Mouse (Mus musculus): ENCODE results near the gene Cep295. TPM values are rescaled to one million over a fixed set of nuclear protein-coding genes. Genes with fewer than 3 reads are reported as not detected.

The Cep295 gene
- 15.7 and 16.2 TPM in 2 replicates for polyA plus RNA-seq (2014; fragmentation: Nextera tagmentation; extraction: Ambion mirVana)

- peak; percentile 99 for ATAC-seq (ENCODE audit: low FRiP score, low TSS enrichment)
- peak within 1 kb of the TSS; percentile 86 for H3K27ac ChIP-seq (replicated peaks; ENCODE audit: low read depth, low read length)
These were observed at the start of gene Cep295 for GRCm38 (mm10) chr9:15357484-15358275. Gene Cep295 (minus strand): TSS chr9:15357788.

GRCm38 (mm10) chr9:15397591-15397990 is 40.0 kb upstream of the Cep295 start:
- ATAC-seq (ENCODE audit: low FRiP score, low TSS enrichment) = no peak
- Histone ChIP-seq H3K9ac (replicated peaks; ENCODE audit: low read length) (no peak overlapping the region), H3K4me2 (ENCODE audit: low read length) (no peak overlapping the region), H3K4me1 (ENCODE audit: control insufficient read depth, insufficient read depth, low read length) (no peaks in the 10 kb centered on the region), H3K9me3 (ENCODE audit: control insufficient read depth, low read length) (no peaks in the 10 kb centered on the region), H3K27me3 (ENCODE audit: control insufficient read depth, insufficient read depth, low read length) (no peaks in the 10 kb centered on the region), H3K27ac (replicated peaks; ENCODE audit: low read depth, low read length) (no peak overlapping the region), H3K4me3 (replicated peaks; ENCODE audit: low read depth, low read length) (no peak overlapping the region), H3K36me3 (ENCODE audit: control insufficient read depth, insufficient read depth, low read length) (no peaks in the 10 kb centered on the region)
- DNase-seq = no peak
- WGBS = 49% methylated on average over 4 of the region's 4 CpGs

More at GRCm38 (mm10) chr9:15357484-15358275, at the start of gene Cep295:
- H3K9me3 ChIP-seq (ENCODE audit: control insufficient read depth, low read length) = no peaks in the 10 kb centered on the region
- H3K4me3 ChIP-seq (replicated peaks; ENCODE audit: low read depth, low read length) = peak within 1 kb of the TSS; percentile 77
- DNase-seq = peak; percentile 98
- H3K4me2 ChIP-seq (ENCODE audit: low read length) = peak within 1 kb of the TSS; percentile 76
- H3K4me1 ChIP-seq (ENCODE audit: control insufficient read depth, insufficient read depth, low read length) = peaks cover 10% of the 10 kb centered on the region
- H3K36me3 ChIP-seq (ENCODE audit: control insufficient read depth, insufficient read depth, low read length) = no peaks in the 10 kb centered on the region
- 3% methylated on average over 60 of the region's 60 CpGs for WGBS
- no peaks in the 10 kb centered on the region for H3K27me3 ChIP-seq (ENCODE audit: control insufficient read depth, insufficient read depth, low read length)
- H3K9ac ChIP-seq (replicated peaks; ENCODE audit: low read length) = peak within 1 kb of the TSS; percentile 73

- H3K36me3 ChIP-seq (ENCODE audit: control insufficient read depth, insufficient read depth, low read length) = no peaks in the 10 kb centered on the region
- no peaks in the 10 kb centered on the region for H3K9me3 ChIP-seq (ENCODE audit: control insufficient read depth, low read length)
- WGBS = 83% methylated on average over 1 of the region's 1 CpGs
- no peaks in the 10 kb centered on the region for H3K27me3 ChIP-seq (ENCODE audit: control insufficient read depth, insufficient read depth, low read length)
- H3K9ac ChIP-seq (replicated peaks; ENCODE audit: low read length) = no peak overlapping the region
- H3K27ac ChIP-seq (replicated peaks; ENCODE audit: low read depth, low read length) = no peak overlapping the region
- no peak overlapping the region for H3K4me3 ChIP-seq (replicated peaks; ENCODE audit: low read depth, low read length)
- H3K4me2 ChIP-seq (ENCODE audit: low read length) = no peak overlapping the region
- ATAC-seq (ENCODE audit: low FRiP score, low TSS enrichment) (no peak), DNase-seq (no peak)
- no peaks in the 10 kb centered on the region for H3K4me1 ChIP-seq (ENCODE audit: control insufficient read depth, insufficient read depth, low read length)
These were observed 37.9 kb upstream of the Cep295 start for GRCm38 (mm10) chr9:15395353-15395942.

DNA sequence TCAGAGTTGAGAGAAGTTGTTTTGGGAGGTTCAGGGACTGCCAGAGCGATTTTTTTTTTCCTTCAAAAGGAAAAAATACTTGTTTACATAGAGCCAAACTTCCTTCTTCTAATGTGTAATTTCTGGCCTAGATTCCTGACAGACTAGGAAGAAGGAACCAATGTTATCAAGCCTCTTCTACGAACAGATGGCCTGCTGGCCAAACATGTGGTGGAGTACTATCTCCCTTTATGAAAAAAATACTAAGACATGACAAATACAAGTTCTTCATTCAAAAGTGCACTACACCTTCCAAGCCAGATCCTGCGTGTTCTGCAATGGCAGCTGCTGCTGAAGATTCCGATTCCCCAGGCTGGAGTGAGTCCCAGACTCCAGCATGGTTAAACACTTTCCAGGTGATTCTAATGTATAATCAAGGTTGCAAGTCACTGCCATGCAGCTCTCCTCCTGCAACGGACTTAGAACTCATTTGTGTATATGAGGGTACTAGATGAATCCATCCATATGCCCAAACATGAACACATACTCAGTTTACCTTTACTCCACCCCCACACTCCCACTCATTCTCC is 29.6 kb upstream of the Cep295 start:
- H3K27ac ChIP-seq (replicated peaks; ENCODE audit: low read depth, low read length) = no peak overlapping the region
- no peaks in the 10 kb centered on the region for H3K36me3 ChIP-seq (ENCODE audit: control insufficient read depth, insufficient read depth, low read length)
- ATAC-seq (ENCODE audit: low FRiP score, low TSS enrichment) (no peak), DNase-seq (no peak)
- H3K9ac ChIP-seq (replicated peaks; ENCODE audit: low read length) = no peak overlapping the region
- H3K4me2 ChIP-seq (ENCODE audit: low read length) = no peak overlapping the region
- no peaks in the 10 kb centered on the region for H3K4me1 ChIP-seq (ENCODE audit: control insufficient read depth, insufficient read depth, low read length)
- WGBS = 85% methylated on average over 5 of the region's 5 CpGs
- H3K4me3 ChIP-seq (replicated peaks; ENCODE audit: low read depth, low read length) = no peak overlapping the region
- H3K27me3 ChIP-seq (ENCODE audit: control insufficient read depth, insufficient read depth, low read length) = no peaks in the 10 kb centered on the region
- no peaks in the 10 kb centered on the region for H3K9me3 ChIP-seq (ENCODE audit: control insufficient read depth, low read length)

DNA sequence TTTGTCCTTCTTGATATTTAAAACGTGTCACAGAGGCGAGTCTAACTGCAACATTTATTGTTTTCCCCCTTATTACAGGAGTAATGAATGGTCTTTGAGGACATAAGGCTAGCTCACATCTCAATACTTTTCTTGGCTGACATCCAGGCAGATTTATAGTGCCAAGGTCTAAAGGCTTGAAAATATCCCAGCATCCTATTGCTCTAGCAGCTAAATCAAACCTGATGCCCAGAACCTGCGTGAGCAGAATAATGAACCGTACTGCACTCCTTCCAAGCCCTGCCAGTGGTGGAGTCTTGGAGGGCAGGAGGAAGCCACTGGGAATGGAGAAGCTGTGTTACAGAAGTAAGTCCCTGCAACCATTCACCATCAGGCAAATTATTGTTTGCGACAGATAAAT is 26.7 kb upstream of the Cep295 start:
- H3K27ac ChIP-seq (replicated peaks; ENCODE audit: low read depth, low read length) = no peak overlapping the region
- H3K36me3 ChIP-seq (ENCODE audit: control insufficient read depth, insufficient read depth, low read length) = no peaks in the 10 kb centered on the region
- ATAC-seq (ENCODE audit: low FRiP score, low TSS enrichment) (no peak), DNase-seq (peak; percentile 2)
- H3K4me2 ChIP-seq (ENCODE audit: low read length) = no peak overlapping the region
- no peaks in the 10 kb centered on the region for H3K9me3 ChIP-seq (ENCODE audit: control insufficient read depth, low read length)
- 90% methylated on average over 5 of the region's 5 CpGs for WGBS
- no peaks in the 10 kb centered on the region for H3K4me1 ChIP-seq (ENCODE audit: control insufficient read depth, insufficient read depth, low read length)
- no peak overlapping the region for H3K9ac ChIP-seq (replicated peaks; ENCODE audit: low read length)
- H3K27me3 ChIP-seq (ENCODE audit: control insufficient read depth, insufficient read depth, low read length) = no peaks in the 10 kb centered on the region
- no peak overlapping the region for H3K4me3 ChIP-seq (replicated peaks; ENCODE audit: low read depth, low read length)

GRCm38 (mm10) chr9:15366260-15366659 is 8.7 kb upstream of the Cep295 start:
- Histone ChIP-seq H3K9ac (replicated peaks; ENCODE audit: low read length) (no peak overlapping the region), H3K36me3 (ENCODE audit: control insufficient read depth, insufficient read depth, low read length) (no peaks in the 10 kb centered on the region), H3K4me3 (replicated peaks; ENCODE audit: low read depth, low read length) (no peak overlapping the region), H3K4me2 (ENCODE audit: low read length) (no peak overlapping the region), H3K27me3 (ENCODE audit: control insufficient read depth, insufficient read depth, low read length) (no peaks in the 10 kb centered on the region), H3K9me3 (ENCODE audit: control insufficient read depth, low read length) (no peaks in the 10 kb centered on the region), H3K4me1 (ENCODE audit: control insufficient read depth, insufficient read depth, low read length) (no peaks in the 10 kb centered on the region), H3K27ac (replicated peaks; ENCODE audit: low read depth, low read length) (no peak overlapping the region)
- DNase-seq (no peak), ATAC-seq (ENCODE audit: low FRiP score, low TSS enrichment) (no peak)
- 59% methylated on average over 2 of the region's 2 CpGs for WGBS

GRCm38 (mm10) chr9:15365856-15366255 is 8.3 kb upstream of the Cep295 start:
- Histone ChIP-seq H3K9ac (replicated peaks; ENCODE audit: low read length) (no peak overlapping the region), H3K27me3 (ENCODE audit: control insufficient read depth, insufficient read depth, low read length) (no peaks in the 10 kb centered on the region), H3K4me1 (ENCODE audit: control insufficient read depth, insufficient read depth, low read length) (no peaks in the 10 kb centered on the region), H3K27ac (replicated peaks; ENCODE audit: low read depth, low read length) (no peak overlapping the region), H3K4me3 (replicated peaks; ENCODE audit: low read depth, low read length) (no peak overlapping the region), H3K36me3 (ENCODE audit: control insufficient read depth, insufficient read depth, low read length) (no peaks in the 10 kb centered on the region), H3K4me2 (ENCODE audit: low read length) (no peak overlapping the region), H3K9me3 (ENCODE audit: control insufficient read depth, low read length) (no peaks in the 10 kb centered on the region)
- DNase-seq (peak; percentile 78), ATAC-seq (ENCODE audit: low FRiP score, low TSS enrichment) (peak; percentile 37; the same call in 1 of the 2 replicates)
- 94% methylated on average over 1 of the region's 1 CpGs for WGBS

DNA sequence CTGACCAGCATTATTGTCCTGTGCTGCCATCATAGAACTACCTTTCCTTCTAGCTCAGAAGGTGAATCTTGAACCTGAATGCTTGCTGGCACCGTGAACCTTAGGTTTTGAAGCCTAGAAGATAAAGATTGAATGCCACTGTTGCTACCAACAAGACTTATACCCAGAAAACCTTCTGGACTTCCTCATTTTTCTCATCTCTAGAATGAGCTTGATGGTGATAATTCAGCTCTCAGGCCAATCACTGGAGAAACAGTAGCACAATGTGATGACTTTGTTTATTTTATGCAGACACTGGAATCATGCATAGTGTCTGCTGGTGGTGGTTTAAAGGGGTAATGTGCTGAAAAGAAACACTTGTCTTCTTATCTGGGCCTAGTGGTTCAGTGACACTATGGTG is 7.3 kb upstream of the Cep295 start:
- Histone ChIP-seq H3K27ac (replicated peaks; ENCODE audit: low read depth, low read length) (no peak overlapping the region), H3K4me2 (ENCODE audit: low read length) (no peak overlapping the region), H3K36me3 (ENCODE audit: control insufficient read depth, insufficient read depth, low read length) (no peaks in the 10 kb centered on the region), H3K27me3 (ENCODE audit: control insufficient read depth, insufficient read depth, low read length) (no peaks in the 10 kb centered on the region), H3K9ac (replicated peaks; ENCODE audit: low read length) (no peak overlapping the region), H3K4me3 (replicated peaks; ENCODE audit: low read depth, low read length) (no peak overlapping the region), H3K4me1 (ENCODE audit: control insufficient read depth, insufficient read depth, low read length) (no peaks in the 10 kb centered on the region), H3K9me3 (ENCODE audit: control insufficient read depth, low read length) (no peaks in the 10 kb centered on the region)
- DNase-seq = no peak
- no peak for ATAC-seq (ENCODE audit: low FRiP score, low TSS enrichment)
- 78% methylated on average over 1 of the region's 1 CpGs for WGBS
